Mouse (Mus musculus) olfactory bulb, adult 2 months (tissue): ENCODE data around the gene Mup15.
"Not testable (repeated sequence)": the region's sequence is repeated elsewhere in the genome, so short reads cannot be mapped to it uniquely, and the experiment has no call there.

ENCODE experiments used
- CTCF ChIP-seq: fragments of 200-500 bp; IDR thresholded peaks from 2 replicates; pipeline ENCODE4 v1.5.1; 2012; ENCODE audit warnings: low read depth, mild to moderate bottlenecking, low read length, moderate library complexity; ENCODE audit not compliant: insufficient read depth
- POLR2A ChIP-seq: fragments of 200-500 bp; IDR thresholded peaks from 2 replicates; pipeline ENCODE4 v1.6.1; 2012; ENCODE audit warnings: mild to moderate bottlenecking, low read depth, low read length, moderate library complexity; ENCODE audit not compliant: insufficient read depth

- TF ChIP-seq CTCF, POLR2A: not testable (repeated sequence)
Observed at GRCm38 (mm10) chr4:61439643-61440042, at the start of gene Mup15.
